ENCODE assay signal across 8 mouse cellular contexts in the genomic region with DNA sequence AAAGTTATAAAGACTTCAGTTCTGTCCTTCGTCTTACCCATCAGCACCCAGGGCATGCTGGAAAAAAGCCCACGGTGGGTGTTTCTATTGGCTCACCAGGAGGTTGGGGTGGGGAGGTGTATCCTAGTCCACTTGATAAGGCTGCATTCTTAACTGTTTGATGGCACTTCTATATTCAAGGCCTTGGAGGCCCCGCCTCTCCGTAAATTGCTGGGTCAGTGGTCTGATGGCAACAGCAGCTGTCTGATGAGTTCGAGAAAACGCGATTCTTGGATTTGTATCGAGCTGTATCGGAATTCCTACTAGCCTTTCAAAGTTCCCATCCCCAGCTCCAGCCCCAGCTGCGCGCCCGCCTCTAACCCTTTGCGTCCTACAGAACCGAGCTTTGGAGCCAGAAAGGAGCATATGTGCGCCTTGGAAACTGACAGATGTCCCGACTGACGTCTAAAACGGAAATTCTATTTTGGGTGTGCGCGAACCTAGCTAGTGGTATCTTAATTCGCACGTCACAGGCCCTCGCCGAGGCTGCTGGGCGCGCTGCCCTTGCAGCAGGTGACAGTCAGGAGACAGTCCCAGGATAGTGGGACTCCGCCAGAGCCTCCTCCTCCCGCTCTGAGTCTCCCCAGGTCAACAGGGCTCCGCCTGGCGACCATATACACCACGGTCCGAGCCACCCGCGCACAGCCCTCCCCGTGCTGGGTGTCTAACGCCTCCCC. TPM values are rescaled to one million over a fixed set of nuclear protein-coding genes. Genes with fewer than 3 reads are reported as not detected.
A peak's percentile ranks its signal among the peaks of the same experiment; 100 is the strongest.
DNase-seq lines count a peak whose midpoint lies in the region; ATAC-seq lines count a peak whose summit lies in the region.

No protein-coding gene starts in this region.

- intact Hi-C loops in left cerebral cortex, postnatal 25 days (cut with DNase I) = loop anchor here (1.0 to 5.0 kb wide), 2 partner anchors 21 to 74 kb away; partner anchors contain the start of gene Ttc38

- DNase-seq in spleen, postnatal 36 days (ENCODE audit: low spot score in 2 of 2) = peak; percentile 11 to 21
- DNase-seq in spleen, adult 12 weeks (ENCODE audit: low spot score) = no peak
- peak; percentile 41 for DNase-seq in embryo, embryonic 11 days
- peak; percentile 82 for DNase-seq in gastrocnemius, postnatal 25 days
- DNase-seq in left cerebral cortex, postnatal 25 days (ENCODE audit: low spot score in 2 of 2) = peak; percentile 79 to 94
- DNase-seq in splenic B cell, adult 2 months (ENCODE audit: low read depth, low spot score) = peak; percentile 79

- no peaks in the 10 kb centered on the region for H3K9me3 ChIP-seq in intestine, embryonic 16.5 days (ENCODE audit: control insufficient read depth, low read length)

- peak; percentile 91 for ATAC-seq in intestine, embryonic 16.5 days
- peak; percentile 63 for ATAC-seq in megakaryocyte progenitor cell, adult 5-6 weeks (replicated peaks; ENCODE audit: poor library complexity)

- peaks cover 10% of the 10 kb centered on the region for H3K4me1 ChIP-seq in intestine, embryonic 16.5 days (ENCODE audit: control insufficient read depth, insufficient read depth, low read length)

- no peaks in the 10 kb centered on the region for H3K27me3 ChIP-seq in intestine, embryonic 16.5 days (replicated peaks; ENCODE audit: control insufficient read depth, insufficient read depth, low read length)
- H3K27me3 ChIP-seq in splenic B cell, adult 2 months (ENCODE audit: control insufficient read depth, insufficient read depth, low read length, poor library complexity, severe bottlenecking) = no peaks in the 10 kb centered on the region; the same call in 1 of the 2 replicates

- peak overlapping the region; percentile 90 for H3K9ac ChIP-seq in intestine, embryonic 16.5 days (ENCODE audit: low read depth, low read length)

- H3K4me2 ChIP-seq in intestine, embryonic 16.5 days (ENCODE audit: low read depth, low read length) = peak overlapping the region; percentile 80

- WGBS in intestine, embryonic 16.5 days = 3% methylated on average over 36 of the region's 36 CpGs

- H3K4me3 ChIP-seq in intestine, embryonic 16.5 days (ENCODE audit: low read length) = peak overlapping the region; percentile 82

- no peaks in the 10 kb centered on the region for H3K36me3 ChIP-seq in intestine, embryonic 16.5 days (ENCODE audit: control insufficient read depth, insufficient read depth, low read length)
- no peaks in the 10 kb centered on the region; the same call in 1 of the 2 replicates for H3K36me3 ChIP-seq in splenic B cell, adult 2 months (ENCODE audit: control insufficient read depth, insufficient read depth, low read length, poor library complexity, severe bottlenecking)

- peak overlapping the region; percentile 93 for H3K27ac ChIP-seq in intestine, embryonic 16.5 days (ENCODE audit: low read length)

RNA-seq across cellular contexts. Expression of gene Cdpf1, which starts 0.5 kb away (rescaled TPM):
- 10 to 100 TPM; 34.0 to 43.9 TPM for total RNA-seq in gastrocnemius, postnatal 25 days (2021)
- polyA plus RNA-seq in intestine, embryonic 16.5 days (2015; fragmentation: Nextera tagmentation; extraction: Ambion mirVana) = 58.2 and 62.2 TPM in 2 replicates
- total RNA-seq in left cerebral cortex, postnatal 25 days (2021) = 10 to 100 TPM; 21.4 to 22.6 TPM
- 10.9 and 17.1 TPM in 2 replicates for total RNA-seq in megakaryocyte progenitor cell, adult 5-6 weeks (2015)
- total RNA-seq in megakaryocyte progenitor cell, adult 5-6 weeks (2017) = 15.2 and 15.5 TPM in 2 replicates

RNA-seq across cellular contexts. Expression of gene Pkdrej, which starts 10.6 kb away (rescaled TPM):
- total RNA-seq in gastrocnemius, postnatal 25 days (2021) = under 1 TPM; 0.11 to 0.28 TPM
- 0.17 and 0.18 TPM in 2 replicates for polyA plus RNA-seq in intestine, embryonic 16.5 days (2015; fragmentation: Nextera tagmentation; extraction: Ambion mirVana)
- total RNA-seq in left cerebral cortex, postnatal 25 days (2021) = under 1 TPM; 0.69 to 0.92 TPM
- 0.05 TPM in 2 replicates for total RNA-seq in megakaryocyte progenitor cell, adult 5-6 weeks (2015)
- total RNA-seq in megakaryocyte progenitor cell, adult 5-6 weeks (2017) = 0.07 TPM in 1 of 2 replicates, not detected in the other

RNA-seq across cellular contexts. Expression of gene Ttc38, which starts 21.1 kb away (rescaled TPM):
- 1 to 10 TPM; 2.8 to 3.6 TPM for total RNA-seq in gastrocnemius, postnatal 25 days (2021)
- 13.4 and 15.1 TPM in 2 replicates for polyA plus RNA-seq in intestine, embryonic 16.5 days (2015; fragmentation: Nextera tagmentation; extraction: Ambion mirVana)
- total RNA-seq in left cerebral cortex, postnatal 25 days (2021) = 1 to 10 TPM; 4.0 to 7.1 TPM
- total RNA-seq in megakaryocyte progenitor cell, adult 5-6 weeks (2015) = 1.9 and 2.4 TPM in 2 replicates
- total RNA-seq in megakaryocyte progenitor cell, adult 5-6 weeks (2017) = 2.4 and 3.3 TPM in 2 replicates

RNA-seq across cellular contexts. Expression of gene Gtse1, which starts 48.6 kb away (rescaled TPM):
- total RNA-seq in gastrocnemius, postnatal 25 days (2021) = under 1 TPM in 1 of 2 experiments, not detected in 1; 0.32 TPM
- 20.0 and 22.9 TPM in 2 replicates for polyA plus RNA-seq in intestine, embryonic 16.5 days (2015; fragmentation: Nextera tagmentation; extraction: Ambion mirVana)
- total RNA-seq in left cerebral cortex, postnatal 25 days (2021) = under 1 TPM; 0.50 to 0.82 TPM
- total RNA-seq in megakaryocyte progenitor cell, adult 5-6 weeks (2015) = 15.3 and 18.1 TPM in 2 replicates
- 16.9 and 18.6 TPM in 2 replicates for total RNA-seq in megakaryocyte progenitor cell, adult 5-6 weeks (2017)
